Mouse (Mus musculus) testis, adult 2 months (tissue): ENCODE data around the gene Actn1.

ENCODE experiments used
- CTCF ChIP-seq: fragments of 200-500 bp; IDR thresholded peaks from 2 replicates; pipeline ENCODE4 v1.5.1; 2012; ENCODE audit warnings: low read depth, mild to moderate bottlenecking, inconsistent platforms, low read length, moderate library complexity; ENCODE audit not compliant: control insufficient read depth, insufficient read depth, insufficient replicate concordance
- POLR2A ChIP-seq: fragments of 200-500 bp; IDR thresholded peaks from 2 replicates; pipeline ENCODE4 v1.6.1; 2012; ENCODE audit warnings: low read depth, mild to moderate bottlenecking, inconsistent platforms, low read length, moderate library complexity; ENCODE audit not compliant: control insufficient read depth

DNA sequence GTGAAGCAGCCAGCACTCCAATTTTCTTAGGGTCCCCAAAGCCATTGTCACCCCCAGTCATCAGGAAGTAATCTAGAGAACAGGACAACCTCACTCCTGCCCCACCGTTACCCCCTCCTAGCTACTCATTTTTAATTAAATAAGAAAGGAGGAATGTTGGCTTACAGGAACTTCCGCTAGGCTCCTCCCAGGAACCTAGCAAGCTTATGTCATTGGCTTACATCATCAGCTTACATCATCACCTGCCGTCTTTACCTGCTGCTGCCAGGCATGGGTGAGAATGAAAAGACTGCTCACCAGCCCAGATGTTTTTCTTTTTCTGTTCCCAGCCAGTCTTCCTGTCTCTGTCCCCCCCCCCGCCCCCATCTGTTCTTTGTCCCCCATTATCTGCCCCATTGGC is 50.3 kb downstream of the Actn1 start:
- TF ChIP-seq CTCF (no peak), POLR2A (no peak)
